Mouse (Mus musculus) mouse embryonic stem cell (cell line): ENCODE results near the gene Trnp1.

ENCODE experiments used
- in situ Hi-C, 2 experiments: fragments of 300-500 bp; cut with MboI; formaldehyde crosslinking; loops; 1 replicate in 1 of 2; 3 replicates in 1 of 2; pipeline ENCODE4 v1.14.3; 2019 to 2020; ENCODE audit warnings: low sequenced_read_pairs in 2 of 2, low pct_unique_long_range_greater_than_20kb in 1 of 2, mixed read lengths in 1 of 2; ENCODE audit not compliant: unreplicated experiment in 1 of 2

Gene Trnp1

DNA sequence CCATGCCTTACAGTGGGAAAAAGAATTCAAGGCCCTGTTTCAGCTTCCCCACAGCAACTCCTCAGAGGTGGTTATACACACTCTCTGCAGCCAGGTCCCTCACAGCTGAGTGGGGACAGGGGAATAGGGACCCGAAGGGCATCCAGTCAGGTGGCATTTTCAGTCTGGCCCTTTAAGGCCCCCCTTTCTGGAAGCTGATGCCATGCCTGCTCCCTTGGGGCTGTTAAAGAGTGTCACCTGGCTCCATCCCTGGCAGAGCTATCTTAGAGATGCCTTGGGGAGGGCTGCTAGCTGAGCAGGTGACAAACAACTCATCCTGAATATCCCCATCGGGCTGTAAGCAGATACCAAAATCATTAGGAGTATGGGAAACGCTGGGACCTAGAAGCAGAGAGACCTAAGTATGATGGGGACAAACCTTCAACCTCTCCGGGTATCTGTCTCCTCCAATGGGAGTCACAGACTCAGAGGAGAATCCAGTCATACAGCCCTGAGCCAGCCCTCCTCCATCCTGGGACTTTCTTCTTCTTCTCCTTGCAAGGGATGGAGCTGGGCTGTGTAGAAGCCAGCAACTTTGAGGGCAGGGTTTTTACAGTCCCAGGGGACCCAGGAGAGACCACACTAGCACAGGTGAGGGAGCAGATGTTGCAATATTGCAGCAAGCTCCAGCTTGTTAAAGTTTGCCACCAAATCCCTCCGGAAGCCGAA, 1.5 kb downstream of the Trnp1 start:
- in situ Hi-C loops = no loop called here

DNA sequence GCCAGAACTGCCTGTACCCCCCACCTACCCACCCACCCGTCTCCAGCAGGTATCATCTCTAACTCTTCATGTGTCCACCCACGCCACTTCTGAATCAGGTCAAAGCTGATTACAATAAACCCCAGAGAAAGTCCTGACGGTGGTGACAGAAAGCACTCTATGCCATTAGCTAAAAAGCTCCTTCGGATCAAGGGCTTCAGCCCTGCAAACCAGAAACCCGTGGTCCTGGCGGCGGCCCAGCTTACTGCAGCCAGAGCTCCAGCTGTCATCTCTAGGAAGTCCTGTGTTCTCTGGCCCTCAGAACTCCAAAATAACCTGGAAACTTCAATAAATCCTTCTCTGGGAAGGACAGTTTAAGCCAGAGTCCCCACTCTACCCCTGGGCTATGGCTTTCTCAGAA, 2.6 kb downstream of the Trnp1 start:
- in situ Hi-C loops = no loop called here

DNA sequence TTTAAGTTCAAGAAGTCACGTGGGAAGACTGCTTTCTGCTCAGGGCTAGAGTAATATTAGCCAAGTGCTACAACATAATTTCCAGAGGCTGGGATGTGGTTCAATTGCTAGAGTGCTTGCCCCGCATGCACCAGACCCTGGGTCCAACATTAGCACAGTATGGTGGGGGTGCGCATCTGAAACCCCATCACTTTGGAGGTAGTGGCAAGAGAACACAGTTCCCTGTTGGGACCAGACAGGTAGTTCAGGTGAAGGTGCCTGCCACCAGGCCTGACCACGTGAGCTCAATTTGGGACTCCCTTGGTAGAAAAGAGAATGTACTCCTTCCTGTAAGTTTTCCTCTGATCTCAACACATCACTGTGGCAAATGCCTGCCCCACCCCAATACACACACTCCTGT, 3.5 kb downstream of the Trnp1 start:
- in situ Hi-C loops = no loop called here

DNA sequence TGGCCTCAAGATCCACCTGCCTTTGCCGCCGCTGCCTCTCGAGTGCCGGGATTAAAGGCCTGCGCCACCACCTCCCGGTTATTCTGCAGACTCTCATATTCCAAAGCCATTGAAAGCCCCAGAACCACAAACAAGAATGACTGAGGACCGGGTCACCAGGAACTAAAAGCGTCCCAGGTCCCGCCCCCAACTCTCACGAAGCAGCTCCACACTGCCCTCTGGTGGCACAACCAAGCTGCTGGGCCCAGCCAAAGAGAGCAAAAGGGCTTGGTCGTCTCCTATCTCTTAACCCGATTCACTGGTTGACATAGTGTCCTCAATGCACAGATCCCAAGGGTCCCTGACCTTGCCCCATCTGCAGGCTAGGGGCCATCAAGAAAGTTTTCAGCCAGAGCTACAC, 3.9 kb downstream of the Trnp1 start:
- in situ Hi-C loops = no loop called here

DNA sequence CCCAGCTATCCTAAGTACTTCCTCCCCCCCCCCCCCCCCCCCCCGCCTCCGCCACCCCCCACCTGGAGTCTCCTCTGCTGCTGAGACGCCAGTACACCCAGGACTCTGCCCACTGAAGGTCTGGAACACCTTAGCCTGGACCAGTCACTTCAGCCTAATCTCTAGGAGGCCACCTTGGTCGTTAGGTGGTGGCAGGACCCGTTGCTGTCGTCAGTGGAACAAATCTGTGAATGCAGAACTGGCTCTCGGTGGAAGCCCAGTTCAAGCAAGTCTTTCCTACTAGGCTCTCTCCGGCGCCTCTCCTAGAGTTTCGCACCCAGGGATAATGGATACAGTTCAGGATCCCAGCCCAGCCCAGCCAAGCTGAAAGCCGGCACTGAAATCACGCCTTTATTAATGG, 4.5 kb downstream of the Trnp1 start:
- in situ Hi-C loops = no loop called here

DNA sequence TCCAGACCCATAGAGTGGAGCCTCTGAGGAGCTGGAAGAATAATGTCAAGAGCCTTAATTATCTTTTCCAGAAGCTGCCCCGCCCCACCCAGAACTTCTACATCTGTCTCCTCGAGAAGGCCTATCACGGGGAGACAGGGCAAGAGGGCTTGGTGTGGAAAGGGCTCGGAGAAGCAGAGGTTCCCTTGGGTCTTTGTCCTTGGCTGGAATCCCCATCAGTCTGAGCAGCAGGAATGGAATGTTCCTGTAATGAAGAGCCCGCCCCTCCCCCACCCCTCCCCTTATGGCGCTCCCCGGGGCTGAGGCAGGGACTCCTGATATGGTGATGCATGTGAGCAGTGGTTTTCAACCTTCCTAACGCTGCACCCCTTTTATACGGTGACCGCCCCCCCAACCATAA, 6.5 kb downstream of the Trnp1 start:
- in situ Hi-C loops = no loop called here

DNA sequence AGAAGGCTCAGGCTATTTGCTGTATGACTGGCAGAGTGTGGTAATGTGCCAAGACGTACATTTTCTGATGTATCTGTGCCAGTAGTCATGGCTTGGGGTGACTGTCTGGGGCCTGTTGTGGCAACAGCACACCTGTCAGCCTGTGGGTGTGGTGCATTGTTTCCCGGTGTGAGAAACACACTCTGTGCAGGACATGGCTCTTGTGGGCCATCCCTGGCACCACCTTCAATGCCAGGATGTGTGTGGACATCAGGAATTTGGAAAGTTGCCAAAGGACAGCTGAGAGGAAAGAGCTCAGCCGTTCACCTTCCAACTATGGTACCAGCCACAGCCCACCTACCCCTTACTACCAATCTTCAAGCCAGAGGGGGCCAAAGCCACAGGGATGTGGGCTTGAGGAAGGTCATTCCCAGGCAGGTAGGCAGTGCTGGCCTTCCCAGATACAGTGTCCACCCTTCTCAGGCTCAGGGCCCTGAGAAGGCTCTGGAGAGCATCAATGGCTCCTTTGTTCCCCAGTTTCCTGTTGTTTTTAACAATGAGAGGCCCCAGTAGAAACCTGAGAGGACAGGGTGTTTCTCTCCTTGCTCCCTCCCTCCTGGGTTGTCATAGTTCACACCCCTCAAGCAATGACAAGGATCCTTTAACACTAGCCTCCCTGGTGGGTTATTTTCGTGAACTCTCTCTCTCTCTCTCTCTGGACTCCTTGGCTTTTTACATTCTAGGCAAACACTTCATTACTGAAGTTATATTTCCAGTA, 8.7 kb downstream of the Trnp1 start:
- in situ Hi-C loops = no loop called here

DNA sequence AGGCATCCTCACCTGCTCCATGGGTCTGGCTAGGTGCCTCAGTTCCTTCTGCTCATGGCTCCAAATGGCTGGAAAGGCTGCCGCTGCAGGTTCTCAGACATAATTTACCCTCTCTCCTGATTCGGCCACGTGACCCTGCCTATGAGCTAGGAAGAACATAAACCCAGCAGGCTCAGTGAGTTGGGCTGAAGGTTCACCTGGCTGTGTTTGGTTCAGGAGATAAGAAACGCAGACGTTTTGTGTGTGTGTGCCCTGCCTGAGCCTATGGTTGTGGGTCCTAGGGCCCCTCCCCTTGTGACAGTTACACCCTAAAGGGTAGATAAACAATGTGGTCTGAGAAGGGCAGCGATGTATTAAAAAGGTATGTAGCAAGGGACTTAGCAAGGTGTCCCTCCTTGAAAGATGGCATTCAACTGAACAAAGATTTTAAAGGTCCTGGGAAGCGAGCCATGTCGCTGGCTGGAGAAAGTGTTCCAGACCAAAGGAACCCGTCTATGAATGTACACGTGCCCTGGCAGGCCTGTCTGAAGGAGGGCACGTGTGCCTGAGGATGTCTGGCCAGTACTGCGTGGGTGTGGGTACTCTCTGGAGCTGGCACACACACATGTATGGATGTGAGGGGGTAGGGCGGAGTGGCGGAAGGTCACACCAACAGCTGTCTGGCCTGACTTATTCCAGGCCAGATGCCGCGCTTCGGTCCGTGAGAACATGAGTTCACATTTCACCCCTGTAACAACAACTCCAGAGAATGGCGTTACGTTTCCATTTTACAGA, 9.5 kb downstream of the Trnp1 start:
- in situ Hi-C loops = no loop called here

DNA sequence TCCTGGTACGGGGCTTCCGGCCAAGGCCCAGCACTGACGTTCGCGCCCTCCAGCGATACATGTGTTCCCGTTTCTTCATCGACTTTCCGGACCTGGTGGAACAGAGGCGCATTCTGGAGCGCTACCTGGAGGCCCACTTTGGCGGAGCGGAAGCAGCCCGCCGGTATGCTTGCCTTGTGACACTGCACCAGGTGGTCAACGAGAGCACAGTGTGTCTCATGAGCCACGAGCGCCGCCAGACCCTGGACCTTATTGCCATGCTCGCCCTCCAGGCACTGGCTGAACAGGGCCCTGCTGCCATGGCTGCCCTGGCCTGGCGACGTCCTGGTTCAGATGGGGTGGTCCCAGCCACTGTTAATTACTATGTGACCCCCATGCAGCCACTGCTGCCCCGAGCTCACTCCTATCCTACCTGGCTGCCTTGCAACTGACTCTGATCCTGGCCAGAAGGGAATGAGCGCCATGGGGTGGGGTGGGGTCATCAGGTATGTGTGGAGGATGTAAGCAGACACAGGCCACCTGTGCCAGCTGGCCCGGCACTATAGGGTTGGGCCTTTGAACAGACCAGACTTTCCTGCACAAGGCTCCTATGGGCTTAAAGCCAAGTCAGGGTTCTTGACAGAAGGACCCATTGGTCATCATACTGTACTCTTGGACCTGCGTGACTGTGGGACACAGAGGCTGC, 11.5 kb downstream of the Trnp1 start:
- in situ Hi-C loops = no loop called here

DNA sequence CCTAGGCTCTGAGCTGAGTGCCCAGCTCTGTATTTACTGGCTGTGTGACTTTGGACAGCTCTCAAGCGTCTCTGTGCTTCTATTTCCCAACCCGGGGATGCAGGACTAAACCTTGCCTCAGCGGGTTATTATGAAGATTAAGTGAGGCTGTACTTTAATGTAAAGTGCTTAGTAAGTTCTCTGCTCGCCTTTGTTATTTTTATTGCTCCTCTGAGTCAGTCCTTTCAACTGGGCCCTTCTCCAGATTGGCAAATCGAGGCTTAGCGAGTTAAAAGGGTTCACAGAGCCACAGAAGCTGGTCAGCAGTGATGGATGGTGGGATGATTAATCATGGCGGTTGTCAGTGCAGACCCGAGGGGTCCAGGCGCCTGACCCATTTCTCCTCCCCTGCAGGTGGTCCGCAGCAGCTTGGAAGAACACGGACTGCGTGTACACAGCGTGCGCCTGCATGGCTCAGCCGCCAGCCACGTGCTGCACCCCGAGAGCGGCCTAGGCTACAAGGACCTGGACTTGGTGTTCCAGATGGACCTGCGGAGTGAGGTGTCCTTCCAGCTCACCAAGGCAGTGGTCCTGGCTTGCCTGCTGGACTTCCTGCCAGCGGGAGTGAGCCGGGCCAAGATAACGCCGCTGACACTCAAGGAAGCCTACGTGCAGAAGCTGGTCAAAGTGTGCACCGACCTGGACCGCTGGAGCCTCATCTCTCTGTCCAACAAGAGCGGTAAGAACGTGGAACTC, 12.5 kb downstream of the Trnp1 start:
- in situ Hi-C loops = no loop called here

DNA sequence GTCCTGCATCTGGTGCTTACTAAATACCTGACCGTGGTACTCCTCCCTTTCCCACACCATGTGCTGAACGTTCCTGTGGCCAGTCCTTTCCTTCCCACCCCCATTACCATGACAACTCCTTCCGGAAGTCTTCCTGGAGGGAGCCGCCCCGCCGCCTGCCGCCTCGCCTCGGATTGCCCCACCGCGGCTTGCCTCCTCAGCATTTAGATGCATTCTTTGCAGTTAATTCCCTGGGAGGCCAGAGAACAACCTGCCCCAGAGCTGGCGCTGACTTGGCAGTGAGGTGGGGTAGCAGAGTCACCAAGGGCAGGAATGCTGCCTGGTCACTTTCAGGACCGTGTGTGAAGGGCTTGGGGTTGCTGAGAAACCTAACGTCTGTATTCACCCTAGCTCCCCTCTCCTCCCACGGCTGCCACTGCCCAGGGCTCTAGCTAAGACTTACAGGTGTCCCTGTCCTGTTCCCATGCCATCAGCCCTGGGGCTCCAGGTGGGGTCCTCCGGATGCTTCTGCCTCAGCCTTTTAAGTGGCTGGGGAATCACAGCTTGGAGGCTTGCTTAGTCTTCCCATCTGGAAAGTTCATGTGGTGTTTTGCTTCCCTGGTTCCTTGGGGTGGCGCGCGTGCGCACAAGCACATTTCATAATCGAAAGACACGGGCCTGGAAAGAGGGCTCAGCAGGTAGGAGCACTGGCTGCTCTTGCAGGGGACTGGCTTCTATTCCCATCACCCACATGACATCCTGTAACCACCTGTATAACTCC, 13.9 kb downstream of the Trnp1 start:
- in situ Hi-C loops = no loop called here

DNA sequence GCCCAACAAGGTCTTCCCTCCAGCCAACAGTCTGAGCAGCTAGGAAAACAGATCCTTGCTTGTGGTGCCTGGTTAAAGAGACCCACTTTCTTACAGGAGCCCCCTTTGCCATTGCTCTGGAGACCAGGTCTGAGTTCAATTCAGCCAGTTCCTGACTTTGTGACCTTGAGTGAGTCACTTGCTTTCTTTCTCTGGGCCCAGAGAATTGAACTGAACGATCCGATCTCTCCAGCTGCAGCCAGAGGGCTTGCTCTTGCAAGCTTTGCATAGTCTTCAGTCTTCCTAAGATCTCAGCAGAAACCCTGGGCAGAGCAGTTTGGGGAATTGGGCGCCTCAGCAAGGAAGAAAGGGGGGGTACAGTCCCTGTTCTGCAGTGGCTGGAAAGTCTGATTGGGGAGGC, 15.9 kb downstream of the Trnp1 start:
- in situ Hi-C loops = no loop called here

DNA sequence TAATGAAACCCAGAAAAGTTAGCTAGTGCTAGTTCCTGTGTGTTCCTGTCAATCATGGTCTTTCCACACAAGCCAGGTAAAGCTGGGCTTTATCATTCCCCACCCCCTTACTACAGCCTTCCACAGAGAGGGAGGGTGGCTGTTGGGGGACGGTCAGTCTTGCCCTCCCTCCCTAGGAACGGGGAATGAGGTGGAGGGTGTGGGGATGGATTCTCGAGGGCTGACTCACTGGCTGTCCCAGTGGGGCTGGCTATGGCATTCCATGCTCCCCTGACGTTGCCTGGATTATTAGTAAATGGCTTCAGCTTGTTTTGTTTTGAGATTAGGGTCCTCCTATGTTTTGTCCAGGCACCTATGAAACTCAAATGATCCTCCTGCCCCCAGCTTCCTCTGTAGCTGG, 16.9 kb downstream of the Trnp1 start:
- in situ Hi-C loops = no loop called here

DNA sequence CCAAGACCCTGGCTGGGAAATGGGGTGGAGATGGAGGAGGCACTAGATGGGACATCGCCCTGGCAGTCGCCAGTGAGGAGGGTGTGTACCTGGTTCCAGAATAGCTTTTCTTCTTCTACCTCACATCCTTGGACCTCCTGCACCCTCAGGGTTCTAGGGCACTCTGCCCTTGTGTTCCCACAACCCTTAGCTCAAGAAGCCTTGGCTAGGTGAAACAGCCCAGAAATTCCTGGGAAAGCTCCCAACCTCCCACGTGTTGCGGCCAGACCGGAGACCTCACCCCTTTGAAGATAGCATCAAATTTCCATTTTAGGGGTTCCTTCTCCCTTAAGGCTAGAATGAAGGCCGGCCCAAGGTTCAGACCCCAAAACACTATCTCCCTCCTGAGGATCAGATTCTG, 17.6 kb downstream of the Trnp1 start:
- in situ Hi-C loops = no loop called here

DNA sequence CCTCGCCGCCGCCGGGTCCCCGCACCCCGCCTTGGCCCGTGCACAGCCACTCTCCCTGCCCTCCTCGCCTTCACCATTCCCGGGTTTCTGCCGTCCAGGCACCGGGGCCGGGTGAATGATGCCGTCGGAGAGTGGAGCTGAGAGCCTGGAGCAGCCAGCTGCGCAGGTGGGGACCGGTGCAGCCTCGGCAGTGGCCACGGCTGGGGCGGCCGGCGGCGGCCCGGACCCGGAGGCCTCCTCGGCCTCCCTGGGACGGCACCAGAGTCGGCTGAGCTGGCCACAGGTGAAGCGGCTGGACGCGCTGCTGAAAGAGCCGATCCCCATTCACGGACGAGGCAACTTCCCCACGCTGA, 18.2 kb downstream of the Trnp1 start:
- in situ Hi-C loops = no loop called here

DNA sequence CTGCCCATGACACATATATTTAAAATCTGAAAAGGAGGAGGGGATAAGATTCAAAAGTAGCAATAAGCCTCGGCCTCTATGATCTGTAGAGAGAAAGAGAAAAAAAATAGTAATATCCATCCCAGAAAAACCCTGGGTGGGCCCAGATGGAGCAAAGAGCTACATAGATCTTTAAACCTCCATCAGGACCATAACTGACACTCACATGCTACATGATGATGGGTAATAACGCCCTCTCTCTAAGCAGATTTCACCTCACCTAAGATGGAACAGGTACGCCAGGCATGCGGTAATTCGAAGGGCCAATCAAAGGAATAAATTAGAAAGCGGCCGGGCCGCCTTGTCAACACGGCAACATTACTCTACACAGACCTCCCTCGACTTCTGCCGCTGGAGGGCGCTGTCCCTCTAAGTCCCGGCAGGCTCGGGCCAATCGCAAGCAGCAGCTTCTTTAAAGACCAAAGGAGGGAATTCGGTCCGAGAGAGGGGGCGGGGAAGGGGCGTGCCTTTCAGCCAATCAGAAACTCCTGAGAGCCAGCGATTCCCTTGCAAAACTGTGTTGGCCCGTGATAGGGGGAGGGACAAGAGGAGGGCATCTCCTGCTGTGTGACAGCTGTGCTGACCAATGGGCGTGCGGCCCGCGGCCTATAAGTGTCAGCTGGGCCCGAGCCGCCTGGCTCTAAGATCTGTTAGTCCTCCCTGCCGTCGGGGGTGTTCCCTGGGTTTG, 18.7 kb downstream of the Trnp1 start, which contains the start of gene Tent5b:
Gene Tent5b, plus strand, starts transcription at position 675 of the 727 bp plus-strand sequence.
- in situ Hi-C loops = no loop called here

DNA sequence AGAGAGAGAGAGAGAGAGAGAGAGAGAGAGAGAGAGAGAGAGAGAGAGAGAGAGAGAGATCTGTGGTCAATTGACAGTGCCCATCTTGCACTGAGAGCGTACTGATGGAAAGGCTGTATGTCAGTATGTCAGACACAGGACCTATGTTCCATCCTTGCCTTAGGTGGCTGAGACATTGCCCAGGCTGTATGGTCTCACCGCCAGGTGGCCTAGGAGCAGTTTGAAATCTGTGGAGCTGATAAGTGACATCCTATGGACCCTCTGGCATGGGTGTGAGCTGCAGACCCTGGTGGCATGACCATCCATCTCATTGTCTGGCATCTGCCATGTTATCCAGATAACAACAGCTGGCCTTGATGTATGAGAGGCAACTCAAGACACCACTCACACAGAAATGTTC, 24.5 kb downstream of the Trnp1 start:
- in situ Hi-C loops = no loop called here
